Comparison of ENCODE assay signal across 27 mouse cellular contexts in genomic region chr1:25679656-25680055, GRCm38 (mm10).
"Had no signal": no experiment of that assay in that cellular context is flagged by ENCODE, and none has a peak within 500 bp of the region (broad histone marks: within the 10 kb centered on the region; RNA-seq: fewer than 3 reads in every experiment).

No protein-coding gene starts in this region.

- DNase-seq: gastrocnemius, adult 2 months; gastrocnemius, postnatal 10 days; gastrocnemius, postnatal 25 days; heart, adult 18-20 months; heart, postnatal 10 days; heart, postnatal 4 days; kidney, adult 2 months; kidney, adult 9 months; kidney, postnatal 14 days; kidney, postnatal 36 days; layer of hippocampus, postnatal 36 days; left cerebral cortex, postnatal 4 days had no signal

- ATAC-seq: hindbrain, embryonic 16.5 days; inflammation-experienced regulatory T-cells, adult 6 months; intestine, embryonic 15.5 days; intestine, postnatal 0 days; liver, embryonic 12.5 days had no signal

- H3K27ac ChIP-seq: gastrocnemius, adult 2 months; heart, embryonic 10.5 days; hindbrain, embryonic 10.5 days; hindbrain, embryonic 12.5 days; hindbrain, embryonic 14.5 days; intestine, embryonic 15.5 days; kidney, embryonic 15.5 days; kidney, postnatal 0 days; limb, embryonic 13.5 days; limb, embryonic 15.5 days; liver, embryonic 12.5 days; liver, embryonic 14.5 days had no signal

- H3K4me3 ChIP-seq: gastrocnemius, adult 2 months; heart, embryonic 10.5 days; heart, embryonic 12.5 days; hindbrain, embryonic 10.5 days; hindbrain, embryonic 12.5 days; intestine, embryonic 15.5 days; kidney, embryonic 15.5 days; limb, embryonic 13.5 days; limb, embryonic 15.5 days; liver, embryonic 12.5 days had no signal
